Mouse (Mus musculus) cerebellum, adult 8-10 months (tissue): ENCODE results near the gene Pde3b.
"Not testable (repeated sequence)": the region's sequence is repeated elsewhere in the genome, so short reads cannot be mapped to it uniquely, and the experiment has no call there.

Experiments used
- DNase-seq: peaks from one replicate; pipeline ENCODE4 v3.0.0; 2022

The Pde3b gene

DNA sequence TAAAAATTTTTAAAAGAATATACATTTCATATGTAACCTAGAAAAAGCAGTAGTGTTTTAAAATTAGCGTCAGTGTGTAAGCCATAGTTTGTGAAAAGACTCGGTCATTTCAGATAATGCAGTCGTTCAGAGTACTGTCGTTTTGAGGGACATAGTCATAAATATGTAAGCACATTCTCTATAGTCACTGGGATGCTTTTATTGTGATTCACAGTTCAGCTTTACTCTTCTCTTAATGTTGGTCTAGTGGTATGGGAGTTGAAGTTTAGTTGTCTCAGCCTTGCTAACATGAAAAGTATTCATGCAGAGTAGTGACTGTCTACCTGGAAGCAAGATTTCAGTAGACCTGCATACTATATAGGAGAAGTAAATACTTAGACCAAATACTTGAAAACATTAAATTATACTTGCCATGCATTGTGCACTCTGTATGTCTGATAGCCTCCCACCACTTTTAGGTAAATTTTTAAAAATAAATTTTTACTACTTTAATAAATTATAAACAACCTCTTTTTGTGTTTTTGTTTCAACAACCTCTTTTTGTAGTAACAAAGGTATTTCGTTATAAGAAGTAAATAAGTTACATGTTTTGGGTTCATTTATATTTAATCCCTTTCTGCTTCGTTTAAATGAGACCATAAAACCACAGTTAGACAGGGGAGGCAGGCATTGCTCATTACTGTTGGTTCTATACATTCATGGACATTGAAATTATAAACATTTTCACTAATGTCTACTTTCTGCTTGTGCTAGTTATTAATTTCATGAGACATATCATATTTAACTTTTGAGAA, 65.3 kb downstream of the Pde3b start:
- no peak for DNase-seq

DNA sequence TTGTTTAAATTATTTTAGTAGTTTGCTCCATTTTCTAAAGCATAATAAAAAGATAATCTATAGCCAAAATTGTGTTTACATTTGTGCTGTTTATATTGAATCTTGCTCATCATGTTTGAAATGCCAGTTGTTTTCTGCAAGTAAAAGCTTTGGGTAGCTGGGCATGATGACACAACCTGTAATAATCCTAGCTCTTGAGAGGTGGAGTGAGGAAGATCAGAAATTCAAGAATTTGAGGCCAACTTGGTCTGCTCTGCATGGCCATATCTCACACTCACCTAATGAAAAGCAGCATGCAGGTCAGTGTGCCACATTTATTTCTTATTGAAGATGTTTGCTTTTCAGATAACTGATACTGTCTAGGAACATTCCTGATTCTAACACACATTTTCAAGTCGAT, 65.9 kb downstream of the Pde3b start:
- DNase-seq: no peak

GRCm38 (mm10) chr7:114481429-114481931, 66.4 kb downstream of the Pde3b start:
- DNase-seq: no peak

DNA sequence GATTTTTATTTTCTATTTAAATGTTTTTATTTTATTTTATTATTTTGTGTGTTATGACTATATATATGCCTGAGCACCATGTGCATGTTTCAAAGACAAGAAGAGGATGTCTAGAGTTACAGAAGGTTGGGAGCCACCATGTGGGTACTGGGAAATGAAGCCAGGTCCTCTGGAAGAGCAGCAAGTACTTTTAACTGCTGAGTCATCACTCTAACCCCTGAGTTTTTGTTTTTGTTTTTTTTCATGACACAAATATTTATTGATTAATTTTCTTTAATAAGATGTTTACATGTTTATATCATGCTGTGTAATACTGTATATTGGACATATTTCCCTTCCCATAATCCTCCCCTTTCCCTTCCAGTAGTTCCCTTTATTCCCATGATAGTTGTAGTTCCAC, 77.5 kb downstream of the Pde3b start:
- DNase-seq: no peak

DNA sequence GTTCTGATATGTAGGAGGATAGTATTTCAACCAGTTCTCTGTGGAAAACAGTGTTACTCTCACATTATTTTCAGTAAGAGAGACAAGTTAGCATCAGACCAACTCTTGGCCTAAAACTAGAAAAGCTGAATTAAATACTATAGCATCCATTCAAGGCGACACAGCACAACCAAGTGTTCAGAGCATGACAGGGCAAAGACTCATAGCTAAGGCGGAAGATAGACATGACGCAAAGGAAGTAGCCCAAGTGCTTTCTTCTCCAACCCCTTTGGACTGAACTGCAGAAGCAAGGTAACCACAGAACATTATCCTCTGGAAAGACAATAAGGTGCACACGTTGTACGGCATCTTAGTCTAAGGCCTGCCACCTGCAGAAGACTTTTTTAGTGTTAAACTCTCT, 79.0 kb downstream of the Pde3b start:
- no peak for DNase-seq

GRCm38 (mm10) chr7:114499293-114499692, 84.2 kb downstream of the Pde3b start:
- no peak for DNase-seq

GRCm38 (mm10) chr7:114508879-114509278, 93.8 kb downstream of the Pde3b start:
- no peak for DNase-seq

DNA sequence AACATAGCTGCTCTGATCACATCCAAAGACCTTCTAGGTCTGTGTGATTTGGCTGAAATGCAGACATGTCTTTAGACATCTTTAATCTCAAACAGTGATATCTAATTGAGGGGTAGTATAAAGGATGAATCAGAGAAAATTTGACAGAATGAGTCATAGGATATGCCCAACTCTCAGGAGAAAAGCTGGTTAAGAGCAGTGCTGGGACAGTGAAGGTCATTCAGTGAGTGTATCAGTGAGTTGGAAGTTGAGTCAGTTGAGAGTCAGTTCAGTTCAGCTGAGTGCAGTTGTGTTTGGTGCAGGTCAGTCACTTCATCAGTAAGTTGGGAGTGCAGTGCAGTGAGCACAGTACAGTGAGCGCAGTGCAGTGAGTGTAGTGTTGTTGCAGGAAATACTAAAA, 105.0 kb downstream of the Pde3b start:
- no peak for DNase-seq

DNA sequence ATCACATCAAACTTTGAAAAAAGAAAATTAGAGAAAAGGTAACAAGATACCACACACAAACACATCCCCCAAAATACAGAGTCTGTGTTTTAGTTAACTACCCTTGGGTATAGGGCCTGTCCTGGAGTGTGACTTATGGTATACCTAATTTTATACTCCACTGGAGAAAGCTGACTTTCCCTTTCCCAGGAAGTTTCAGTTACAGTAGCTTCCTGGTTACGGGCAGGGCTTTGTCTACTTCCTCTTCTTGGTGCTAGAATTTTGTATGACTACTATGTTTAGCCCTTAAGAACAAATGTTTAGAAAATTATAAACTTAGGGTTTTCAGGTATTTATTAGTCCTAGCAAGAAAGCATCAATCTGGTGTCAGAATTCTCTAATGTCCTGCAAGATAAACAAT, 111.2 kb downstream of the Pde3b start:
- no peak for DNase-seq

DNA sequence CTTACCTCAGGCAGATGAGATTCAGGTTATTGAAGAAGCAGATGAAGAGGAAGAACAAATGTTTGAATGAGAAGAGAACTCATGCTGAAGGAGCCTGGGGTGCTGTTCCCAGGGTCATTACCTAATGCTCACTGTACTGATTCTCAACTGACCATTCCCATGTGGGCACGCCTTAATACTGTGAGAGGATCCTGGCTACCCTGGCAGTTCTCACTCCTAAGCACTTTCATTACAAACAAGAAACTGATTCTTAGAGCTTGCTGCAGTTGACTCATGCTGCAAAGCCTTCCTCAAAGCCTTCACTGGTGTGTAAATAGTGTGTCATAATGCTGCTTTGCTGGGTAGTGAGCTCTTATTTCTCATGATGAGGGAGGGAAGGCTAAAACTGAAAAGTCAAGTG, 121.1 kb downstream of the Pde3b start:
- DNase-seq: no peak

DNA sequence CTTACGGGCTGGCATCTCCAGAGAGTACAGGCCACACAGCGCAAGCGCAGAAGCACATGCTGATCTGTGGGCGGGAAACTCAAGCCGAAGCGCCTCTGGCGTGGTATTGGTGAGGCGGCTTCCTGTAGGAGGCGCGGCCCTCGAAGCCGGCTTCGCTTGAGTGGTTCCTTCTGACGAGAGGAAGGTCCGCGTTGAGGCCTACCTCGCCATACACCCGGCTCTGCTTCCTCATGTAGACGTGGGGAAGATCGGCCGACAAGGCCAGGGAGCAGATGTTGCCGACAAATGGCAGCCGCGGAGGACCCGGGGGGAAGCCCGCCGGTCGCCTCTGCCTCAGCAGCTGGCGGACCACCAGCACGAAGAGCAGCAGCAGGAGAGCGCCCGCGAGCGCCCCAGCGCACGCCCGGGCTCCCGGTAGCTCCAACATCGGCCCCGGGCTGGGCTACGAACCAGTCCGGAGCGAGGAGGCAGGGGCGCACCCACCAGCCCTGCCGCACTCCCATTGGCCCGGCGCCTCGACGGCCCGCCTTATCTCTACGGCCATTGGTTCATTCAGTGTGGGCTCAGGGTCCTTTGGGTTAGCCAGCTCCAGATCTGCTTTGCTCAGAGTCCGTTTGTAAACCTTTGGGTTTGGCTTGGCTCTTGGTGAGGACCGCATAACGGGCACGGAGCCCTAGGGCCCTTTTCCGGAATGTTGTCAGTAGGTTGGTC, 147.6 kb downstream of the Pde3b start, which contains the start of gene Cyp2r1:
Gene Cyp2r1, minus strand, starts transcription at position 442 of the 711 bp plus-strand sequence.
- DNase-seq: peak; percentile 61

GRCm38 (mm10) chr7:114573866-114574265, 158.8 kb downstream of the Pde3b start:
- DNase-seq: not testable (repeated sequence)

DNA sequence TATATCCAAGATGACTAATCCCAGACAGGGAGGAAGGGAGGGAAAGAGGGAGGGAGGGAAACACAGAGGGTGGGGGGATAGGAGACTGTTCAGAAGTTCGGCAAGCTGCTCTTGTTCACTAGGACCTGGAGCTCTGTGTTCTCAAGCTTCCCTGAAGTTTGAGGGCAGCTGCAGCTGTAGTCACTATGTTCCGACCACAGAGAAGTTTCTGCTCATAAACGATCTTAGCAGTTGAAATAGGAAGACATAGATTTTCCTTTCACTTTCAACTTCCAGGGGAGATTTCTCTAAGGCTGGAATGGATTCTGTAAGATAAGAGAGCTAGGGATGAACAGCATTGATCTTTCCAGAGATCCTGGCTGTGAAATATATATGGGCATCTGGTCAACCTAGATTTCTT, 161.8 kb downstream of the Pde3b start:
- no peak for DNase-seq

- no peak for DNase-seq
Observed at GRCm38 (mm10) chr7:114577665-114578064, 162.6 kb downstream of the Pde3b start.

GRCm38 (mm10) chr7:114580426-114580825, 165.3 kb downstream of the Pde3b start:
- DNase-seq: peak; percentile 39

DNA sequence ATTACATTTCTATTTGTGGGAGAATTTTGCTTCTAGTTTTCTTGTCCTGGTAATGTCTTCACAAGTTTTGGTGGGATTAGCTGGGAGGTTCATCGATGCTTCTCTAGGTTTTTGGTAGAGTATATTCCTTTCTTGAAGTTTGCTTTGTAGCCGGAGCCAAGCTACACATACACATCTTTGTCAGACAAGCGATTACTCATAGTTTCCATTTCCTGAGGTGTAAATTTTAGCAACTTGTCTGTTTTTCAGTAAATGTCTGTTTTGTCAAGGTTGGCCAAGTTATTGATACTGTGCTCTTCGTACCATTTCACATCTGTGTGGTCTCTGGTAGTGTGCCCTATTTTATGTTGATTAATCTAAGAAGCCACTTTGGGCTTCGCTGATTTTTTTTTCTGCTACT, 166.1 kb downstream of the Pde3b start:
- DNase-seq: no peak

DNA sequence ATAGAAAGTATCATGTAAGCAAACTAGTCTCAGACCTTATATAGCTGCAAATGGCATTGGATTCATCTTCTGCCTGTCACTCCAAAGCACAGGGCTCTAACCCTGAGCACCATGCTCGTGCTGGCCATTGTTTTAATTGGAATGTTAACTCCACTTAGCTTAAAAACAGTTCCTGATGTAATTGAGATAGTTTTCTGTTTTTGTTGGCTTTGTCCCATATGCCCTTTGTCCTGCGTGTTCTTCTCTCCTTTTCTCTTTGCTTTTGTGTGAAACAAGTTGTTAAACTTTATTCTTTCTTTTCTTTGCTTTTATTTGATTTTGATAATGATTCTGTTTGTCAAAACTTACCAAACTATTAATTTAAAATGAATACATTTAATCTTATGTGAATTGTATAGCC, 167.4 kb downstream of the Pde3b start:
- no peak for DNase-seq
